Mouse (Mus musculus): ENCODE data around the gene Tbccd1. TPM values are rescaled to one million over a fixed set of nuclear protein-coding genes. Genes with fewer than 3 reads are reported as not detected.
A peak's percentile ranks its signal among the peaks of the same experiment; 100 is the strongest.

Tbccd1 gene
- polyA plus RNA-seq, 1 experiment from 2014 or later: 16.7 TPM

DNA sequence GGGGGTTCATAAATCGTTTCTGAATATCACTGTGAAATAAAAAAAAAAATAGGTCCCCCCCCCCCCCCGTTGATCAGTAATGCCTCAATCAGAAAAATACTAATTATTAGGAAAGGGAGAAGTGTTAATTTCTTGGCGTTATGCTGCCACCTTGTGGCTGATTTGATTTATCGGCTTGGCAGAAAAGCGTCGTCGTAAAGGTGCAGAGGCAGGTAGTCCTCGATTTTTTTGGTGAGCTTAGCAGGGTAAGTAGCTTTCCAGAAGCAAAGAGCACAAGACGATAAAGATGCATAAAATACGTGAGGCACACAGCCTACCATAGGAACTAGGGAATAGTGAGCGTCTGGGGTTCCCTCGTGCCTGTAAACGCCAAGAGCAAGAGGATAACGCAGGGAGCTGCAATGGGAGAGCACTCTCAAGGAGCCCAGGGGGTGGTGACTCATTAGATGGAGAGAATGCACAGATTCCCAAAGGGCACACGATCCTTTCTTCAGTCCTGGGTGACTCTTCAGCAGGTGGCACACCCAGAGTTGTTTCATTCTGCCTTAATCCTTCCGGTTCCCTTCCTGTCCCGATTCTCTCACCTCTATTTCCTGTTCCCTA is 49.9 kb downstream of the Tbccd1 start:
- 16% methylated on average over 17 of the region's 17 CpGs for WGBS (ENCODE audit: insufficient replicate concordance)
- peak overlapping the region; percentile 47 for H3K4me2 ChIP-seq

GRCm38 (mm10) chr16:22802786-22803185 is 54.7 kb downstream of the Tbccd1 start:
- Histone ChIP-seq H3K4me1 (ENCODE audit: control insufficient read depth, insufficient read depth, low read length) (no peaks in the 10 kb centered on the region), H3K4me3 (ENCODE audit: low read depth, low read length) (no peak overlapping the region), H3K4me2 (no peak overlapping the region), H3K27me3 (ENCODE audit: control insufficient read depth, insufficient read depth, low read length) (no peaks in the 10 kb centered on the region), H3K27ac (ENCODE audit: low read depth, low read length) (no peak overlapping the region), H3K36me3 (ENCODE audit: control insufficient read depth, insufficient read depth, low read length) (no peaks in the 10 kb centered on the region), H3K9me3 (replicated peaks; ENCODE audit: control insufficient read depth, low read length) (no peaks in the 10 kb centered on the region), H3K9ac (ENCODE audit: low read depth, low read length) (no peak overlapping the region)
- WGBS (ENCODE audit: insufficient replicate concordance): 82% methylated on average over 7 of the region's 7 CpGs
- no peak for ATAC-seq (replicated peaks; ENCODE audit: insufficient number of reproducible peaks, low FRiP score, low TSS enrichment)

More for the DNA sequence above, 49.9 kb downstream of the Tbccd1 start:
- no peaks in the 10 kb centered on the region for H3K4me1 ChIP-seq (ENCODE audit: control insufficient read depth, insufficient read depth, low read length)
- 0 out of 2 replicates have a peak overlapping the region, but pooled peaks have one; percentile 2 for H3K4me3 ChIP-seq (ENCODE audit: low read depth, low read length)
- H3K27ac ChIP-seq (ENCODE audit: low read depth, low read length): no peak overlapping the region
- ATAC-seq (replicated peaks; ENCODE audit: insufficient number of reproducible peaks, low FRiP score, low TSS enrichment): no peak
- H3K27me3 ChIP-seq (ENCODE audit: control insufficient read depth, insufficient read depth, low read length): no peaks in the 10 kb centered on the region; the same call in 1 of the 2 replicates
- no peaks in the 10 kb centered on the region for H3K9me3 ChIP-seq (replicated peaks; ENCODE audit: control insufficient read depth, low read length)
- H3K9ac ChIP-seq (ENCODE audit: low read depth, low read length): no peak overlapping the region
- no peaks in the 10 kb centered on the region for H3K36me3 ChIP-seq (ENCODE audit: control insufficient read depth, insufficient read depth, low read length)

DNA sequence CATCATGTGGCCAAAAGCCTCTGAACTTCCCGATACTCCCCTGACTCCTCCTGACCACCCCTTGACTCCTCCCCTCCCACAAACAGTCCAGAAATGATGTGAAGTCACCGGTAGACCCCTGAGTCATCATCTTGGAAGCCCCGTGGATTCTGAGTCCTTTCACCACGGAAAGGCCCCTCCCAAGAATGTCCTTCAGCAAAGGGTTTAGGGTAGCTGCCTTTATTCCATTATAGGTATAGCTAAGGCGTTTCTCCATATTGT is 56.7 kb downstream of the Tbccd1 start:
- 71% methylated on average over 5 of the region's 5 CpGs for WGBS (ENCODE audit: insufficient replicate concordance)

DNA sequence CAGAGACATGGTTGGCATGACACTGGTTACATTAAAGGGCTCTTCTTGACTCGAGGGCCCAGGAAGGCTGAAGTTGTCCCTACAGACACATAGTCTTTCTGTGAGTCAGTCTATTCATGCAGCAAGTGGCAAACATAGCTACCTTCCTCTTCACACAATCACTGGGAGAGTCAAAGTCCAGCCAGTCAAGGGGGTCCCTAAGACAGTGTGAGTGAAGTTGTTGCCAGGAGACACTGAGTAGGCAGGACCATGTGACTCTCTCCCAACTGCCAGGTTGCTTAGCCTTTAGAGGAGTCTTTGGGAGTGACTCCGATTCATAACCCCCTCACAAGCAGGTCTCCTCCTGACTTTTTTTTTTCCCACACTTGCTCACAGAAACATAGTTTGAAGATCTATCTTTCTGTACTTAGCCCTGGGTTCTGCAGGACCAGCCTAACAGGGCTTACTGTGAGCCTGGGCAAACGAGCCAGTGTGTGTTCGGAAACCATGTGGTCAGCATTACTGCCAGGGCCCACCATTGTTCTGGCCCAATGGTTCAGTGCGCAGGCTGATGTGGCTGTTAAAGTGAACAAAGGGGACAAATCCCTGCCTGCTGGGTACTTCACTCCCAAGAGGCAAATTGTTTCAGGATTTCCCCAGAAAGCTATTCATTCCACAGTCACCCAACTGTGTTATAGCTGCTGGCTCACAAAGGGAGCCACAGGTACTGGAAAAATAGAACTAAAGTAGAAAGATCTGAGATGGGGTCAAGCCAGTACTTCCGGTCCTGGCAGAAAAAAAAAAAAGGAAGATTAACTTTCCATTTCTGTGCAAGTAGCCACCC is 57.2 kb downstream of the Tbccd1 start:
- H3K9me3 ChIP-seq (replicated peaks; ENCODE audit: control insufficient read depth, low read length): no peaks in the 10 kb centered on the region
- H3K4me2 ChIP-seq: no peak overlapping the region
- no peaks in the 10 kb centered on the region for H3K4me1 ChIP-seq (ENCODE audit: control insufficient read depth, insufficient read depth, low read length)

More for the DNA sequence above, 56.7 kb downstream of the Tbccd1 start:
- ATAC-seq (replicated peaks; ENCODE audit: insufficient number of reproducible peaks, low FRiP score, low TSS enrichment): no peak
- Histone ChIP-seq H3K4me2 (no peak overlapping the region), H3K4me1 (ENCODE audit: control insufficient read depth, insufficient read depth, low read length) (no peaks in the 10 kb centered on the region), H3K9ac (ENCODE audit: low read depth, low read length) (no peak overlapping the region), H3K4me3 (ENCODE audit: low read depth, low read length) (no peak overlapping the region), H3K27ac (ENCODE audit: low read depth, low read length) (no peak overlapping the region), H3K9me3 (replicated peaks; ENCODE audit: control insufficient read depth, low read length) (no peaks in the 10 kb centered on the region), H3K36me3 (ENCODE audit: control insufficient read depth, insufficient read depth, low read length) (no peaks in the 10 kb centered on the region), H3K27me3 (ENCODE audit: control insufficient read depth, insufficient read depth, low read length) (no peaks in the 10 kb centered on the region)

DNA sequence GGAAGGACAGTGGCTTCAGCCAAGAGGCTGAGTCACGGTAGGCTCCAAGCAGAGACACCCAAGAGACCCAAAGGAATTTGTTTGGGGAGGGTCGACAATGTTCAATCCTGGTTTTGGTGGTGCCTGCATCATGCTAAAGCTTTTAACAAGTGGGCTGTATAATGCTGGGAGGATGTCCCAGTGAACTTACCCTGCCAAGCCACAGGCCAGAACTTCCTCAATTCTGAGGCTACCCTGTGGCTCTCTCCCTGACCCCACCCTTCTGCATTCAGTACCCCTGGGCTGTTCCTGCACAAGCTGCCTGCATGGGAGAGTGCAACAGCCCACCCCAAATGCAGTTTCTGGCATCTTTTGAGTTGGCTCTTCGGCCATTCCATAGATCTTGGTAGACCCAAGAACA is 58.9 kb downstream of the Tbccd1 start:
- Histone ChIP-seq H3K4me2 (no peak overlapping the region), H3K27ac (ENCODE audit: low read depth, low read length) (no peak overlapping the region), H3K9ac (ENCODE audit: low read depth, low read length) (no peak overlapping the region), H3K4me3 (ENCODE audit: low read depth, low read length) (no peak overlapping the region), H3K27me3 (ENCODE audit: control insufficient read depth, insufficient read depth, low read length) (no peaks in the 10 kb centered on the region), H3K4me1 (ENCODE audit: control insufficient read depth, insufficient read depth, low read length) (no peaks in the 10 kb centered on the region), H3K9me3 (replicated peaks; ENCODE audit: control insufficient read depth, low read length) (no peaks in the 10 kb centered on the region), H3K36me3 (ENCODE audit: control insufficient read depth, insufficient read depth, low read length) (no peaks in the 10 kb centered on the region)
- no peak for ATAC-seq (replicated peaks; ENCODE audit: insufficient number of reproducible peaks, low FRiP score, low TSS enrichment)
- 71% methylated on average over 3 of the region's 3 CpGs for WGBS (ENCODE audit: insufficient replicate concordance)

More for the DNA sequence above, 57.2 kb downstream of the Tbccd1 start:
- 65% methylated on average over 6 of the region's 6 CpGs for WGBS (ENCODE audit: insufficient replicate concordance)
- Histone ChIP-seq H3K27me3 (ENCODE audit: control insufficient read depth, insufficient read depth, low read length) (no peaks in the 10 kb centered on the region), H3K27ac (ENCODE audit: low read depth, low read length) (no peak overlapping the region), H3K36me3 (ENCODE audit: control insufficient read depth, insufficient read depth, low read length) (no peaks in the 10 kb centered on the region), H3K9ac (ENCODE audit: low read depth, low read length) (no peak overlapping the region), H3K4me3 (ENCODE audit: low read depth, low read length) (no peak overlapping the region)
- no peak for ATAC-seq (replicated peaks; ENCODE audit: insufficient number of reproducible peaks, low FRiP score, low TSS enrichment)

DNA sequence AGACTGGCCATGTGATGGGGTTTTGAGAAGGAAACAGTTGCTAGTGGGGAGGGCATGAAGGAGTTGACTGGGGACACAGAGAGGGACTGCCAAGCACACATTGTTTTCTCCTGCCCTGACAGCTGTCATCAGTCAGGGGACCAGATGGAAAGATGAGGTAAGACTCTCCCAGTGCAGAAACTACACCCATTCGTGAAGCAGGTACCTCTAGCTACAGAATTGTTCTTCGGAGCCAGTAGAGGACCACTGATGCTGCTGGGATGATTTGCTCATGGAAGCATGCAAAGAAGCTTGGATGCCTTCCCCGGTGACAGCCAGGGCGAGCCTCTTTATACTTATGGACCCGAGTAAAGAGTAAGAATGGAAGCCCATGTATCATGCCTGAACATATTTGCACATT is 59.9 kb downstream of the Tbccd1 start:
- WGBS (ENCODE audit: insufficient replicate concordance): 74% methylated on average over 5 of the region's 5 CpGs
- ATAC-seq (replicated peaks; ENCODE audit: insufficient number of reproducible peaks, low FRiP score, low TSS enrichment): no peak
- no peak overlapping the region for H3K4me2 ChIP-seq
- H3K27me3 ChIP-seq (ENCODE audit: control insufficient read depth, insufficient read depth, low read length): no peaks in the 10 kb centered on the region
- H3K4me3 ChIP-seq (ENCODE audit: low read depth, low read length): no peak overlapping the region
- H3K9ac ChIP-seq (ENCODE audit: low read depth, low read length): no peak overlapping the region
- H3K27ac ChIP-seq (ENCODE audit: low read depth, low read length): no peak overlapping the region
- no peaks in the 10 kb centered on the region for H3K4me1 ChIP-seq (ENCODE audit: control insufficient read depth, insufficient read depth, low read length)
- no peaks in the 10 kb centered on the region for H3K9me3 ChIP-seq (replicated peaks; ENCODE audit: control insufficient read depth, low read length)
- H3K36me3 ChIP-seq (ENCODE audit: control insufficient read depth, insufficient read depth, low read length): no peaks in the 10 kb centered on the region

DNA sequence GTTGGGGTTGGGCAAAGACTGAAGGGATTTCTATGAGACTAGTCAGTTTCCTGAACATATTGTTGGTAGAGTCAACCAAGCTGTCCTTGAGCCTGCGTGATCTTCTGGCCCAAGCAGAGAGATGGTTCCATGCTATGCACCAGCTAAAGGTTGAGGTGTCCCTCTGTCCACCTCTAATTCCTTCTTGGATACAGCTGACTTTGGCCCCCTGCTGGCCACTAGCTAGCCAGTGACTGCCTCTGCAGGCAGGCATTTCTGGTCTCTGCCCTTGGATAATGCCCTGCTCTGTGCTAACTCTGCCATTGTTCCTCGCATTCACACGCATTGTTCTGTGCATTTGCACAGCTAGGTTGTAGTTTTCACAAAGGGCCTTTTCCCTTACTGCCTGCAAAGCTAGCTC is 62.0 kb downstream of the Tbccd1 start:
- H3K9me3 ChIP-seq (replicated peaks; ENCODE audit: control insufficient read depth, low read length): no peaks in the 10 kb centered on the region
- no peak overlapping the region for H3K27ac ChIP-seq (ENCODE audit: low read depth, low read length)
- no peak overlapping the region for H3K4me3 ChIP-seq (ENCODE audit: low read depth, low read length)
- H3K4me2 ChIP-seq: no peak overlapping the region
- no peaks in the 10 kb centered on the region for H3K27me3 ChIP-seq (ENCODE audit: control insufficient read depth, insufficient read depth, low read length)
- 83% methylated on average over 3 of the region's 3 CpGs for WGBS (ENCODE audit: insufficient replicate concordance)
- no peak for ATAC-seq (replicated peaks; ENCODE audit: insufficient number of reproducible peaks, low FRiP score, low TSS enrichment)
- H3K9ac ChIP-seq (ENCODE audit: low read depth, low read length): no peak overlapping the region
- peaks cover 5% of the 10 kb centered on the region; the same call in 1 of the 2 replicates for H3K4me1 ChIP-seq (ENCODE audit: control insufficient read depth, insufficient read depth, low read length)
- H3K36me3 ChIP-seq (ENCODE audit: control insufficient read depth, insufficient read depth, low read length): no peaks in the 10 kb centered on the region

DNA sequence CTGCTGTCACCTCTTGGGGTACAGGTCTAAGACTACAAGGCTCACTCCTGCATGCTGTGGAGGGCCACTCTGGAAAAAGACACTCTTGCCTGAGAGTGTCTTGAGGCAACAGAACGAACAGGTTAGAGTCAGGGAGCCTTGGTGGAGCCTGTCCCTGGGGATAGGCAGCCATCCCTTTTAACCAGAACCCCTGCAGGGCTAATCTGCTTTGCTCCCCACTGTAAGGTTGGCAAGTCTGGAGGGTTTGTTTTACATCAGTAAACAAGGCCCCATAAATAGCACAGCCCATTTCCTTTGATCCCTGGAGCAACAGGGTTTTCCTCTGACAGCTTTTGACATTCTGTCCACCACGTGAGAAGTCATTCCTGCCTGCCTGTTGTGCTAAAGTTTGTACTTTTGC is 66.2 kb downstream of the Tbccd1 start:
- 10% methylated on average over 2 of the region's 2 CpGs for WGBS (ENCODE audit: insufficient replicate concordance)
- H3K9me3 ChIP-seq (replicated peaks; ENCODE audit: control insufficient read depth, low read length): no peaks in the 10 kb centered on the region
- no peaks in the 10 kb centered on the region for H3K36me3 ChIP-seq (ENCODE audit: control insufficient read depth, insufficient read depth, low read length)
- H3K9ac ChIP-seq (ENCODE audit: low read depth, low read length): no peak overlapping the region
- no peak overlapping the region for H3K4me3 ChIP-seq (ENCODE audit: low read depth, low read length)
- no peaks in the 10 kb centered on the region for H3K27me3 ChIP-seq (ENCODE audit: control insufficient read depth, insufficient read depth, low read length)
- no peak overlapping the region for H3K4me2 ChIP-seq
- no peak overlapping the region for H3K27ac ChIP-seq (ENCODE audit: low read depth, low read length)
- peaks cover 5% of the 10 kb centered on the region; the same call in 1 of the 2 replicates for H3K4me1 ChIP-seq (ENCODE audit: control insufficient read depth, insufficient read depth, low read length)
- ATAC-seq (replicated peaks; ENCODE audit: insufficient number of reproducible peaks, low FRiP score, low TSS enrichment): no peak

All from heart, embryonic 11.5 days (tissue).